In the genomic region with DNA sequence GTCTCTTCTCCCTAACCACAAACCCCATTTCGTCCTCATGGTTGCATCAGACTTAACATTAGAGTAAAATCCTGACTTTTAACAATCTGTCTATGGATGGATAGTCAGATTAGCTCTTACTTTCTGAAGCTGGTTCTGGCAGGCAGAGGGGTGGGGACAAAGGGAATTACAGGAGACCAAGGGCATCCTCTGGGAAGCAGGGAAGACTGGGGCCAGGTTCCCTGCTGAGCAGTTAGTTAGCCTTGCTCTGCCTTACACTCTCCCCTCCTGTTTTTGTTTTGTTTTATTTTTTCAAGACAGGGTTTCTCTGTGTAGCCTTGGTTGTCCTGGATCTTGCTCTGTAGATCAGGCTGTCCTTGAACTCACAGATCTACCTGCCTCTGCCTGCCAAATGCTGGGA, we compare ENCODE assay signal across 15 mouse cellular contexts.
"Had no signal": no experiment of that assay in that cellular context is flagged by ENCODE, and none has a peak within 500 bp of the region (broad histone marks: within the 10 kb centered on the region; RNA-seq: fewer than 3 reads in every experiment).

No protein-coding gene starts in this region.

- DNase-seq: heart, postnatal 10 days; heart, postnatal 14 days; heart, postnatal 36 days; heart, postnatal 4 days; kidney, adult 11 months; kidney, adult 18-20 months; kidney, adult 2 months; kidney, adult 8-10 months; kidney, adult 9 months; kidney, postnatal 10 days; kidney, postnatal 14 days; kidney, postnatal 36 days; kidney, postnatal 4 days; layer of hippocampus, adult 9-11 months; layer of hippocampus, postnatal 36 days had no signal
